Mouse (Mus musculus) fibroblast of lung, adult 2 months (primary cell): ENCODE results near the gene Exosc5.

ENCODE experiments used
- DNase-seq: peaks from one replicate; pipeline ENCODE4 v3.0.0-alpha.2; 2011; ENCODE audit warnings: low read depth

Exosc5 gene

DNA sequence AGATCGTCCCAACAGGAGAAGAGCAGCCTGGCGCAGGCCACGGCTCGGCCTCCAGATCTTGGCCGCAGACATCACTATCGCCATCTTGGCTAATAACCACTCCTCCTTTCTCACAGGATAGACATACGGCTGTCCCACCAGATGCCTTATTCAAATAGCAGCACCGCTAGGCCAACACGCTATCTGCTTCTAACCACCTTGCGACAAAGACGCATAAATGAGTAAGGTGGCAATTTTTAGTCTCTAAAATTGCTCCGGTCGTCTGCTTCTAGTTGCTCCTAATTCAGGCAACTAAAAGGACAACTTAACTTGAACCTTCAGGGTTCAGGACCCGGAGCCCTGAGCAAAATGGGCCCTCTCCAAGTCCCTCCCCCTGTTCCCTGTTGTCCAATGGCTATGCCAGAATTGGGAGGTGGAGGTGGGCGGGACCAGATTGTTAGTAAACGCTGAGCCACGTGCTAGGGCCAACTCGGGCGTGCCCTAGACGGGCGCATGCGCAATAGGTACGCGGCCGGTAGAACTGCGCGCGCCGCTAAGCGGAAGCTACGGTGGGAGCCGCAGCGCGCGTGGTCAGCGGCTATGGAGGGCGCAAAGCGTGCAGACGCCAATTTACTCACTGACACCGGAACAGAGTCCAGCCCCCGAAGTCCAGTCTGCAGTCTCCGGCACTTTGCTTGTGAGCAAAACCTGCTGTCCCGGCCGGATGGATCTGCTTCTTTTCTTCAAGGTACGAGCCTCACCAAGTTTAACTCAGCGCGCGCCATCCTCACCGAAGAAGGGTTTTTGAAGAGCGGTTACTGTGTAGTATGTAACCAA is at the start of gene Exosc5, which contains the start of gene Bckdha:
Gene Exosc5, plus strand, starts transcription at position 508 of the 816 bp plus-strand sequence.
Gene Bckdha, minus strand, starts transcription at position 325 of the 816 bp plus-strand sequence.
- DNase-seq, result peak; percentile 100

GRCm38 (mm10) chr7:25610056-25610455 is 48.9 kb upstream of the Exosc5 start:
- DNase-seq, result no peak

GRCm38 (mm10) chr7:25611501-25611900 is 47.5 kb upstream of the Exosc5 start:
- no peak for DNase-seq

DNA sequence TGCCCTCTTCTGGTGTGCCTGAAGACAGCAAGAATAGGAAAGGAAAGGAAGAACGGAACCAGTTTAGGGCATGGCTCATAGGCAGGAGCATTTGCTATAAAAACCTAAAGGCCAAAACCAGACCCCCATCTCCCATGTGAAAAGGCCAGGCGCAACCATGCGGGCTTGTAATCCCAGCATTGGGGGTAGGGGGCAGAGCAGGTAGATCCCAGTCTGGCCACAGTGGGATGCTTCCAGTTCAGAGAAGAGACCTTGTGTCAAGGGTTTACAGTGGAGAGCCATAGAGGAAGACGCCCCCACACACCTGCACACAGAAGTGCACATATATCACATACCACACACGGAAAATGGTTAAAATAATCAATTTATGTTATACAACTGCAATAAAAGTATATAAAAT is 44.9 kb upstream of the Exosc5 start:
- DNase-seq, result no peak

DNA sequence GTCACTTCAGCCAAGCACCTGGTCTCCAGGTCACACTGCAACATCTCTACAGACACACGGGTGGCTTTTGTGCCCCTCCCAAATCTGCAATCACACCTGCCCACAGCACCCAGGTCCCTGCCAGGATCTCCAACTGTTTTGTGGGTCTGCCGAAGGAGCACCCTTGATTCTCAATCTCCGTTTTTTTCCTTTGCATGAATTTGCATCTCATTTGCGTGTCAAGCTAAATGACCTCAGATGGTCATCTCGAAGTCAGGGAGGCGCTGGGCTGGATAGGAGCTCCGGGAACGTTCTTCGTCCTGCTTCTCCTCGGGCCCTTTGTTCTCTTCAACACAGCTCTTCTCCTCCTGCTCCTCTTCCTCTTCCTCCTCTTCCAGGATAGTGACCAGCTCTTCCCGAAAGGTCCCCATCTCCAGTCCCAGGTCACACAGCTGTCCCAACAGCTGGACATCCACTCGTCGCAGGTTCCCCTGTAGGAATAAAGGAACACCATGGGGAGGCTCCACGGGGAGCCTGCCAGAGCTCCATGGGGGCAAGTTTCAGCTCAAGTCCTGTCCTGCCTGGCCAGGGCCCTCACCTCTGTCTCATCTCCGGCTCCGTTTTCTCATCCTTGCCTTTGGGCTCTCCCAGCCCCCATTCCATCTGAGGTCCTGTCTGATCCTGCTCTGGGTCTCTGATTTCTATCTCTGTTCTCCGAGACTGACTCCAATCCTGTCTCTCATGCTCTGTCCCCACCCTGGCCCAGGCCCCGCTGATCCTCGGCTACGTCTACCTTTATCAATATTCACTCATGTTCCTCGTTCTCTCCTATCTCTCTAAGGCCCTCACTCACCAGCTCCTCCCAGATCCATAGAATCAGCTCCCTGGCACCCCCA is 43.9 kb upstream of the Exosc5 start:
- DNase-seq, result no peak

DNA sequence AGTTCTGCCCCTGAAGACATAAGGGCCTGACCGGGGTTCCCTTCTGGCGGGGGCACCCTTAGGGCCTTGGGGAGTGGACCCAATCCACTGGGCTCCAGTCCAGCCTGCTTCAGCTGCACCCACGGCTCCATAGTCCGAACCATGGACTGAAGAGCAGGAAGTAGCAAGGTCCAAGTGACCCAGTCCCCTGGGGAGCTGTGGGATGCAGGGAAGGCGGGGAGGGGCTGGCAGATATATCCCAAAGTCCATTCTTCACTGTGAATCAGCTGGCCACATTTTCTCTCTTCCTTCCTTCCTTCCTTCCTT is 43.3 kb upstream of the Exosc5 start, which contains the start of gene Erich4:
Gene Erich4, minus strand, starts transcription at position 187 of the 306 bp plus-strand sequence.
- no peak for DNase-seq

DNA sequence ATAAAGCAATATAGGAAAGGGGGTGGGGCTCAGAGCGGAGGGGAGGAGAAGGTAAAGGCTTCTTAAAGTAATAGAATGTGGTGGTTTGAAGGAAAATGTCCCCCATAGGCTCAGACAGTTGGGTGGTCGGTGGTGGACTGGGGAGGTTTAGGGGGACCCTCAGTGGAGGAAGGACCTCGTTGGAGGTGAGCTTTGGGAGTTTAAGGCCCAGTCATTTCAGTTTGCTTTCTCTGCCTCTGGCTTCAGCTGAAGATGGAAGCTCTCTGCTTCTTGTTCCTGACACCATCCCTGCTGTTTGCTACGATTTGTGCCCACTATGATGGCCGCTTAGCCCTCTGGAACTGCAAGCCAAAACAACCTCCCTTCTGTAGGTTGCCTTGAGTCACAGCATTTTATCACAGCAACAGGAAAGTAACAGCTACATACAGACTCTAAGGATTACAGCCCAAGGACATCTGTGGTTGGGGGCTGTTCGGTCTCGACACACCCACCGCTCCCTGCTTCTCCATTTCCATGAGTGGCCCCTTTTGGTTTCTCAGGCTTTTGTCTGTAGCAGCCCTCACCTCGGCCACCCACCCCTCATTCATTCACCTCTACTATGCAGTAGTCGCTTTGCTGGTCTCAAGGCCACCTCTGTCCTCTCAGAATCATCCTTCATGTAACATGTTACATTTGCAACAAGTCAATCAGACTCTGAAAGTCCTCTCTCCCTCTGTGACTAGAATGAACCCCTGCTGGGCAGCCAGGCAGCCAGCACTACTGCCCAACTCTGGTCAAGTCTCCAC is 41.4 kb upstream of the Exosc5 start:
- DNase-seq, result no peak

GRCm38 (mm10) chr7:25618865-25619721 is 39.9 kb upstream of the Exosc5 start, which contains the start of gene Dmac2:
Gene Dmac2 (plus strand): TSS chr7:25619414.
- peak; percentile 72 for DNase-seq

- DNase-seq, result no peak
Measured at GRCm38 (mm10) chr7:25619722-25619991, 39.3 kb upstream of the Exosc5 start.

GRCm38 (mm10) chr7:25620101-25620500 is 38.9 kb upstream of the Exosc5 start:
- DNase-seq, result no peak

DNA sequence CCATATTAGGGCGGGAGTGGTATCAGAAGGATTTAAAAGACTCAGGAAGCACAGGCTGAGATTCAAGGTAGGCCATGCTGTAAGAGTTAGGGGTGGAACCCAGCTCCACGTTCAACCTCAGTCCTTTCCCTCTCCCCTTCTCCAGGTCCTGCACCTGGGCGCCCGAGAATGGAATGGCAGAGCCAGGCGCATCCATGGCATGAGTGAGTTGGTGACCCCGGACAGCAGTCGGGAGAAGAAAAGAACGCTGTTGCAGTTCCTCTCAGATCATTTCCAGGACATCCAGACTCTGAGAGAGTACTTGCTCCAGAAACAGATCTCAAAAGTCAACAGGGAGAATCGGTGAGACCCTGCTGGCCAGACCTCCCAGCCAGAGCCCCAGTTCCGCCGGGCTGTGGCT is 38.2 kb upstream of the Exosc5 start:
- DNase-seq, result no peak

- no peak for DNase-seq
Measured at GRCm38 (mm10) chr7:25623857-25624370, 35.0 kb upstream of the Exosc5 start.

- no peak for DNase-seq
Measured at GRCm38 (mm10) chr7:25624851-25625250, 34.1 kb upstream of the Exosc5 start.

- DNase-seq, result no peak
Measured at GRCm38 (mm10) chr7:25625594-25626250, 33.2 kb upstream of the Exosc5 start.

- DNase-seq, result no peak
Measured at GRCm38 (mm10) chr7:25626509-25627430, 32.2 kb upstream of the Exosc5 start, which contains the start of gene B3gnt8. Gene B3gnt8 (plus strand): TSS chr7:25626654.

GRCm38 (mm10) chr7:25627431-25628322 is 31.3 kb upstream of the Exosc5 start:
- no peak for DNase-seq

GRCm38 (mm10) chr7:25628323-25628620 is 30.7 kb upstream of the Exosc5 start:
- DNase-seq, result no peak

GRCm38 (mm10) chr7:25632679-25633078 is 26.3 kb upstream of the Exosc5 start:
- no peak for DNase-seq

- DNase-seq, result no peak
Measured at GRCm38 (mm10) chr7:25636373-25636772, 22.6 kb upstream of the Exosc5 start.
